Mouse (Mus musculus) adrenal gland, postnatal 10 days (tissue): ENCODE results near the gene Dhx33. TPM values are rescaled to one million over a fixed set of nuclear protein-coding genes. Genes with fewer than 3 reads are reported as not detected.
A peak's percentile ranks its signal among the peaks of the same experiment; 100 is the strongest.

ENCODE experiments used
- DNase-seq: peaks from one replicate; pipeline ENCODE4 v3.0.0; 2021; ENCODE audit warnings: mixed read lengths
- total RNA-seq, 2 experiments: library from RNA; stranded (reverse); gene quantifications; 2 replicates each; pipeline ENCODE4 v1.2.3; 2021

The Dhx33 gene
- total RNA-seq, 2 experiments from 2014 or later, result 25.2 to 25.6 TPM

DNA sequence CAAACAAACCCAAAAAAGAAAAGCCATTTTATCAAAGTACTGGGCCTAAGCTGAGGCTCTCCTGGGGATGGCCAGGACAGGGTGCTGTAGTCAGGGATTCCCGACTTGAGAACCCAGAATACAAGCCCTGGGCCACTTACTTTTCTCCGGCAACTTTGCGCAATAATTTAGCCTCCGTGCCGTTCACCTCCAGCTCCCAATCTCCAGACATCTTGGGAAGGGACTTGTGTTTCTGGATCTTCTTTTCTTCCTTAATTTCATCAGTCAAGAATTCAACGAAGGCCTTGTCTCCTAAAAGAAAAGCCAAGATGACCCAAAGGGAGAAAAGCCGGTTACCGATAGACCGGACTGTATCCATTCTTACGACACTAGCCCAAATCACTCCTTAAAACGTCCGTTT, 22.2 kb downstream of the Dhx33 start:
- DNase-seq, result no peak

DNA sequence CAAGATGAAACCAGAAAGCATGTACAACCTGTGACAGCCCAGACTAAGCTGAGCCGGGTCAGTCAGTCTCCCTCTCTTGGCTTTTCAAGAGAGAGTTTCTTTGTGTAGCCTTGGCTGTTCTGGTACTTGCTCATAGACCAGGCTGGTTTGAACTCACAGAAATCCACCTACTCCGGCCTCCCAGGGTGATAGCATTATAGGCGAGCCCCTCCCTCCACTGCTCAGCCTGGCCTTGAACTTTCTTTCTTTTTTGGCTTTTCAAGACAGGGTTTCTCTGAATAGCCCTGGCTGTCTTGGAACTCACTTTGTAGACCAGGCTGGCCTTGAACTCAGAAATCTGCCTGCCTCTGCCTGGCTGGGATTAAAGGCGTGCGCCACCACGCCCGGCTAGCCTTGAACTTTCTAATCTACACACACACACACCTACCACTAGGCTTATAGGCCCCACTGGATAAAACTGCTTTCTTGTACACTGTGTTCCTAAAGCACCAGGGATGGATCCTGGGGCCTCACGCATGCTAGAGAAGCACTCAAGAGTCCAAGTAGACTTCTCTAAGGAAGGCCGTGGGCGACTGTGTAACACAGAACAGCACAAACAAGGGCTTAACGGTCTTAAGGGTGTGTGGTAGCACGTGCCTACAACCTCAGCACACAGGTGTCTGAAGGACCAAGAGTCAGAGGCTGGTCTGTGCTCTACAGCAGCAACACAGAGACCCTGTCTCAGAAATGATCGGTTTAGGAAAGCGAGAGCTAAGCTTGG, 23.3 kb downstream of the Dhx33 start:
- no peak for DNase-seq

DNA sequence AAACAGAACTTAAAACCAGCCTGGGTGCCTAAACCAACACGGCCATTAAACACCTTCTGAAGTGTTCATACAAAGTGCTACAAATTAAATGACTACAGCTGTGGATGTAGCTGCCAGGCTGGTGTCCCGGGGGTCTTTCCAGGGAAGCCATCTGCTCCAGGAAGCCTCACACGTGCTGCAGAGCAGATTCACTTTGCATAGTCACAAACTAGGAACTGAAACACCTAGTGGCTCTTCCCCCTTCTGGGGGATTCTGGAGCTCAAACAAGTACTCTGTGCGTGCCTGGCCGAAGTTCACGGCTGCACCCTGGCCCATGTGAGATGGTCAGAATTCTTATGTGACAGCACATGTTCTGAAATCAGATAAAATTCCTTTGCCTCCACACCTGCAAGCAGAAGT, 24.0 kb downstream of the Dhx33 start:
- DNase-seq, result no peak

DNA sequence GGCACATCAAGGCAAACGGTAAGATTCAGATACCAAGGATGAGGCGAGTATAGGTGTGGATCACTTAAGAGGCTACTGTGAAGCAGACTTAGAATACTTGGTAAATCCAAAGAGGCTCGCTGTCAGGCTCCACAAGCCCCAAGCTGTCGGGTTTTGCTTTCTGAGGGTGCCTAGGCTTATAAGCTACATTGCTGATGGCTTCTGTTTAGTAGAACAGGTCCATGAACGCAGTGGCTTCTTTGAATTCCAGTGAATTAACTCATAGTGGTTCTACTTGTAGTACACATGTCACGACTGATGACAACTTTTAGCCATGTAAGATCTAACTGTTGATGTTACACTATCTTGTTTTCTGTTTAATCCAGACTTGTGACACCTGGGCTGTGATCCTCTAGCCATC, 26.9 kb downstream of the Dhx33 start:
- no peak for DNase-seq

DNA sequence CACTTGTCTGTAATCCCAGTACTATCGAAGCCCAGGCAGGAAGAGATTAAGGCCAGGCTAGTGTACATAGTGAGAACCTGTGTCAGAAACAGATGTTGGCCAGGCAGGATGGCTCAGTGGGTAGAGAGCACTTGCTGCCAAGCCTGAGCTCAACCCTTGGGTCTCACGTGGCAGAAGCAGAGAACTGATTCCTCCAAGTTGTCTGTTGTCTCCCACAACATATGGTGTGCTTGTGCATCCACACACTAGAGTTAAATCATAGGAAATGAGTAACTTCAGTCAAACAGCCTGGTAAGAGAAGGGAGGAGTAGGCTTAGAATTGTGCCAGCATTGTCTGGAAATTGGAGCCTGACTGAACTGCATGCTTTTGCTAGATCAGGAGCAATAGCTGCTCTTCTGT, 29.0 kb downstream of the Dhx33 start:
- no peak for DNase-seq

DNA sequence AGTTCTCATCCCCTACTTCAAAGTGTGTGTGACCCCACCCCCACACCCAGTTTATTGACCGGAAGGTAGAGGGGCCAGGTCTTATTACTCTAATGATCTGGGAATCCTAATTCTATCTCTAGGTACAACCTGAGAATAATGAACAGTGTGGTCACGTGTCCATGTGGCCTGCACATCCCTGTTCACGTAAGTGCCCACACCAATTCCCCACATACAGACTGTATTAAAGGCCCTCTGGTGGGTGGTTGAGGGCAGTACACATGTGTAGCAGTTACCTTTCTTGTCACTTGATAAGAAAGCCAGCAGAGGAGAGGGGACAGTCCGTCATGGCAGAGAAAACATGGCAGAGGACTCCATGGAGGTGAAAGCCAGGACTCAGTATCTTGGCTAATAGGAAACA, 30.3 kb downstream of the Dhx33 start:
- DNase-seq, result no peak

DNA sequence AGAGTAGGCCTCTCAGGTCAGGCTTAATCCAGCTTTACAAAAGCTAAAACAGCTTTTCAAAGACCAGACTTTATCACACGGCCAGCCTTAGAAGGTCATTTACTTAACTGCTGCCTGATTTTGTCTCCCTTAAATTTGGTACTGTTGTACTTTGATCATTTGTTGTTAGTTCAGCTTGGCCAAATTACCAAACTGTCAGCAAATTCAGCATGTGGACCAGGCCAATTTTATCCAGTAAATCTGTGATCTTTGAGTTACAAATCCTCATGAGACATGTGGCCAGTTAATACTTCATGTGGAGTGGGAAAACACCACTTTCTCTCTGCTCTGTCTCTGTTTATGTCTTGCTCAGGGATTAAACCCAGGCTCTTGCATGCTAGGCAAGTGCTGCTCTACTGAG, 31.7 kb downstream of the Dhx33 start:
- DNase-seq, result no peak

DNA sequence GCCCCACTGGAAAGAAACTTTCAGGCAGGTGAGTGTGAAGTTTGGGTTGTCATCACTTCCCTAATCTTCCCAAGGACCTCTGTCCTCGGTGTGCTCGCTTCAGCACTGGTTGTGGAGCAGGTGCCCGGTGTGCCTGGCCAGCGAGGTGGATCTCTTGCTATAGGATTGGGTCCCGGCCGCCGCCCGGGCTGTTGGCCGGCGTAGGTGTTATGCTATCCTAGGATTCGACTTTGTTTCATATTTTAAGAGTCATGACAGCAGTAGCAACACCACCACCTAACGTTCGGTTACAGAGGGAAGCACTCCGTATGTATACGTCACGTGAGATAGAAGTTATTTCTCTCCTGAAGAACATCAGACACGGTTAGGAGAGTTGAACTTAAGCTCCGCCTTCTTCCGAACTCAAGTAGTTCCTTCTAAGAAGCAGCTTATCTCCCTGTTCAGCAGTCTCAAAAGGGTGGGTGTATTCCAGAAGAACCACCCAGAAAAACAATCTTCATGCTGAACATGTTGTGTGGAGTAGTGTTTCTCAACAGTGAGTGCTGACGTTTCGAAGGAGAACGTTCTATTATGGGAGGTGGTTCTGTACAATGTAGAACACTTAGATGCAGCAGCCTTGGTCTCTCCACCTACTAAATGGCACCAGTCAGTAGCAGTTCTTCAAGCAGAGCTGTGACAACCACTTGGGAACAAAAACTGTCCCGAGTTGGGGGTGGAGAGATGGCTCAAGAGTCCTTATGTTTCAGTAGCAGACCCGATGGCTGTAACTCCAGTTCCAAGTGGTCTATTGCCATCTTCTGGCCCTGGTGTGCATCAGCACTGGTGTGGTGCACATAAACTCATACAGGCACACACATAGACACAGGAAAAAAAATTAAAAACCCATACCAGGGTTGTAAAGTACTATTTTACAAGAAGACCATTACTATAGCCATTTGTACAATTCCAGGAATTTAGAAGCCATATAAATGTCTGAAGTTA, 33.4 kb downstream of the Dhx33 start:
- no peak for DNase-seq

DNA sequence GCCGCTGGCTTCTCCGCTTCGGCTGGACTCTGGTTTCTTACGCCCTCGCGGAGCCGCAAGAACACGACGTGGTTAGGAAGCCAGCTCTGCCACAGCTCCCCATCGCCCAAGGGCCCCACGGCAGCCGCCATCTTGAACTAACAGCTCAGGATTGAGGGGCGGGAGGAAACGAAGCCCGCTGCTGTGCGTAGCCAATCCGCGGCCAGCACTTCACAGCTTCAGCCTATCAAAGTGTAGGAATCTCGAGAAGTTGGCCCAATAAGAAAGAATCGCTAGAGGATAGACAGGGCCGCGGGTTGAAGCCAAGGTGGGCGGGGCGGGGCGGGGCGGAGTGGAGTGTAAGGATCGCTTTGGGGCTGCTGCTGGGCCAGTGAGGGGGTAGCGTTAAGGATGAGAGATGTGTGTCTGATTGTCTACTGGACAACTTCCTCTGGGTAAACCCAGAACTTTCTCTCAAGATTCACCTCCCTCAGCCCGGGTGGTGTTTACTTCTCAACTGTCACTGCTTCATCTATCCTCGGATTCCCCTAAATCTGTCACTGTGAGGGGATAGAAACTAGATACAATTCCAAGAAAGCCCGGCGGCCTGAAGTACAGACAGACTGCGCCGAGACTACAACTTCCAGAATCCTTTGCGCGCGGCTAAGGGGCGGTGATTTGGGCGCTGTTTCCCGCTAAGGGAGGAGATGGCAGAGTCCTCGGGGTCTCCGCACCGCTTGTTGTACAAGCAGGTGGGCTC, 34.2 kb downstream of the Dhx33 start, which contains the start of the genes Nup88 and Rpain:
Gene Nup88, minus strand, starts transcription at position 153 of the 739 bp plus-strand sequence.
Gene Rpain, plus strand, starts transcription at position 393 of the 739 bp plus-strand sequence.
- DNase-seq, result peak; percentile 93

DNA sequence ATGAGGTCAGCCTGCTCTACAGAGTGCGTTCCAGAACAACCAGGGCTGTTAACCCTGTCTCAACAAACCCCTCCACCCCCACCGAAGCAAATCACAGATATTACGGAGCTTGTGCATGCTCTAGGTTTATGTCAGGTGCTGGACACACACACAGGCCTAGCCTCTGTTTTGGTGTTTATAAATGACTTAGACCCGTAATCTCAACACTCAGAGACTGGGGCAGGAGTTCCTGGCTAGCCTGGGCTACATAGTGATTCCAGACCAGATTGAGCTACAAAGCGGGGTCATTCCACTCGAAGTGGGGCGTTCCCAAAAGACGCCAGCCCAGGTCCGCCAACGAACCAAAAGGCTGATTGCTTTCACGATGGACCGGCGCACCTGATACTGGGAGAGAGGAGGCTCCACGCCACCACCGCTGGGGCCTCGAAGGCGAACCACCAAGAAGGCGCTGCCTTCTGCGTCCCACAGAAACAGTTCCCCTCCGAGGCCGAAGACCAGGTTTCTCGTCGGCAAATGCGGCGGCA, 34.9 kb downstream of the Dhx33 start:
- no peak for DNase-seq

DNA sequence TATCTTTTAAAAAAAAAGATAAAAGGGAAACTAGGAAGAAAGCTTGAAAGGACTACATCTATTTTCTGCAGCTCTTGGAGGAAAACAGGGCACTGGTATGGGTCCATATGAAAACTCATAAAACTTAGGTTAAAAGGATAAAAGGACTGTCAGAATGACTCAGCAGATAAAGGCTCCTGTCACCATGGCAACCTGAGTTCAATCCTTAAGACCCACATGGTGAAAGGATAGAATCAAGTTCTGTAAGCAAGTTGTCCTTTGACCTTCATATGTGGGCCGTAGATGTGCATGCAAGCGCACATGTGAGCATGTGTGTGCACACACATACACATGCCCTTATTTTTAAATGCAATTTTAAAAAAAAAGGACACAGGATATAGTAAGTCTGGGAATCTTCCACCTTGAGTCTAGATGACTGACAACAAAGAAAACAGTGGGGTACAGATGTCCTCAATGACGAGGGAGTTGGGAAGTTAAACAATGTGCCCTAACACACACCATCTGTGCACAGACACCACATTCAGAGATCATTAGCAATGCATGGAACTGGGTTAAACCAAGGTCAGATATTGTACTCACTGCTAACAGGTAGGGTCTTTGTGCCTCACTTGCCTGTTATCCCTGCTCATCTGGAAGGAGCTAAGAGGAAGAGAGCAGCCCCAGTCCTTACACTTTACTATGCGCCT, 39.9 kb downstream of the Dhx33 start:
- DNase-seq, result no peak

DNA sequence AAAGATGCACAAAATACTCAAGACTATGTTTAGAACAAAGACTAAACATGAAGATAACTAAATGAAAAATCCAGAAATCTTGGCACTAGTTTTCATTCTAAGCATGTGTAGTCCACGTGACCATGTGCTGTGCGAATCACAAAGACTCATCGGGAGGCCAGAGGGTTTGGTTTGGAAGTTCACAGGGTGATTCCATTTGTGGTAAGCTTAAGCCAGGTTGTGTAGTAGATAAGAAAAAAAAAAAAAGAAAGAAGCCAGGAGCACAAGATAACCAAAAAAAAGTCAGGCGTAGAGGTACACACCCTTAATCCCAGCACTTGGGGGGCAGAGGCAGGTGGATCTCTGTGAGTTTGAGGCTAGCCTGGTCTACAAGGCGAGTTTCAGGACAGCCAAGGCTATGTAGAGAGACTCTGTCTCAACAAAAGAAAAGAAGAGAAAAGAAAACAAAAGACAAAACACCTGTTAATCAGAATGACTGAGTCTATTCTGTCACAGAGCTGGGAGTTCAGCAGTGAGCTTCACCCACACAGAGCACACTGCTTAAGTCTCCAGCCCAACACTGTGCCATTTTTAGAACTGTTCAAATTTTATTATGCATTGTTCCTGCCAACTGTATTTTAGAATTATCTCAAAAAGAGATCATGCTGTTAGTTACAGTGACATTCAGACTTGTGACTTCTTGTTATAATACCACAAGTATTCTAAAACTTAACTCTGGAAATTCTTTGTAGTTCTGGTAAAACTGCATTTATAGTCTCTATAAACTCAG, 43.3 kb downstream of the Dhx33 start:
- no peak for DNase-seq

DNA sequence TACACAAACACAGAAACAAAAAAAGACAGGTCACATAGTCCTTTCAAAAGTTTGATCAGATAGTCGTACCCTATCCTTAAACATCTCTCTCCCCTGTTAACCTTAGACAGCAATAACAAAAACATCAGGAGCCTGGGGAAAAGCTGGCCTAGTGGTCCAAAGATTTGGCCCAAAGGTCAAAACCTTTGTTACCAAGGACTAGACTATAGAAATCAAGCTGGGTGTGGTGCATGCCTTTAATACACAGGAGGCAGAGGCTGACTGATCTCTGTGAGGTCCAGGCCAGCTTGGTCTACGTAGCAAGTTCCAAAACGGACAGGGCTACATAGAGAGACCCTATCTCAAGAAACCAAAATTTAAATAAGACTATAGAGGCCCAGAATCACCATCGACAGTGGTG, 49.5 kb downstream of the Dhx33 start:
- no peak for DNase-seq

DNA sequence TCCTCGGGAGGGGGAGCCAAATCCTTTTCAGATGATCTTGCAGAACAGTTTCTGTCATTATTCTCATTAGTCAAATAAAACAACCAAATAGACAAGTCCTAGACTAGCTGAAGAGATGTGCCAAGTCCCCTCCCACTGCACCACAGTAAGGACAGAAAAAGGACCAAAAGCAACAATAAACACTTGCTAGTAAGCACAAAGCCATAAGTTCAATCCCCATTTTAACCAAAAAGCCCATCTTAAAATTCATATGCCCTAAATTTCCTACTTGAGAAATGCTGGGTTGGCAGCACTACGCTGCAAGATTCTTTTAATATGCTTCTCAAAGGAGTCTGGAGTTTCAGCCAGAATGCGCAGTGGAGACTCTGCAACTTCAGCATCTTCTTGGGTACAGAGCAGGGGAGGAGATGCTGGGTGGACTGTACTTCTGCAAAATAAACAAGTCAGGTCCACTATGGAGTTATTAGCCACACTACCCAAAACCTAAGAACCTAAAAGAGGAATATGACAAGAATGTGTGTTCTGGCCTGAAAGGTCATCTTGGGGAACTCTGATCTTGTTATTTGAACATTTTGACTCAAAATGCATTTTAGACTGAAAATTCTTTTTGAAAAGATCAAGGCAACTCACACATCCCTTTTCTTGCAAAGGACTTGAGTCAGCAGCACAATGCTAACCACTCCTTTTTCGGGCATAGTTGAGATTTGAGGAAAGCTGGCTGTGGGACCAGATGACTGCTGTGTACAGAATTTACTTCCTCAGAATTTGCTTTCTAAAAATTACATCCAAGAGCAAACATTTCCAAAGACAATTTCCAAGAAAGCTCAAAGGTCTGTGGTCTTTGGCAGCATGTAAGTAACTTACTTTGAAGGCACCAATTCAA, 59.1 kb downstream of the Dhx33 start:
- DNase-seq, result no peak

DNA sequence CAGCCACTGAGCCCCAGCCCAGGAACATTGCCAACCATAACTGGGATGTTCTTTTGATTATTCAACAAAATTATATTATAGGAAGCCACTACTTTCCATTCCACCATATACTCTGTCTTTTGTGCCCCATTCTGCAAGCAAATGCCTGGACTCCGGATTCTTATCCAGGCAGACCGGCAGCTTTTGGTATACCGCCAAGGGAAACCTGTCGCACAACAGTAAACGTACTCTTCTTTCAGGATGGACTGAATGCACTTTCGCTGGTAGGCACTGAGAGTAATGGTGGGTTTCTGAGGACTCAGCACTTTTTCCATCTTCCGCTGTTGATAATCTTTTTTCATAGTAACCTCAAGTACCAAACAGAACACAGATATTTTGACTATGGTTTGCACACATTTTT, 60.6 kb downstream of the Dhx33 start:
- DNase-seq, result no peak

DNA sequence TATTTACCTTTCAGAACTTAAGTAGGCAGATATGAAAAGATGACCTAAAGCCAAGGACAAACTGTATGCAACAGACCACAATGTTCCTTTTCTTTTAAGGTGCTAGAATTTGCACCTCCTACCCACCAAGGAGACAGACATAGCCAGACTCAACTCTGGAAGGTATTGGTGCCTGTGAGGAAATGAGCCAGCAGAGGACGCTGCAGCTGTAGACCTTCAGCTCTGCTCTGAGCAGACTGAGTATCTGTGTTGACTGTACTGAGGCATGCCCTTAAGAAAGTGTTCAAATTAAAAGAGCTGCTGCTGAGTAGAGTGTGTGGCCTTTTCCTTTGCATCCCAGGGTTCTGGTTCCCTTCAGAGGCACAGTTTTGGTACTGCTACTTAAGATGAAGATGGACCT, 61.6 kb downstream of the Dhx33 start:
- no peak for DNase-seq

DNA sequence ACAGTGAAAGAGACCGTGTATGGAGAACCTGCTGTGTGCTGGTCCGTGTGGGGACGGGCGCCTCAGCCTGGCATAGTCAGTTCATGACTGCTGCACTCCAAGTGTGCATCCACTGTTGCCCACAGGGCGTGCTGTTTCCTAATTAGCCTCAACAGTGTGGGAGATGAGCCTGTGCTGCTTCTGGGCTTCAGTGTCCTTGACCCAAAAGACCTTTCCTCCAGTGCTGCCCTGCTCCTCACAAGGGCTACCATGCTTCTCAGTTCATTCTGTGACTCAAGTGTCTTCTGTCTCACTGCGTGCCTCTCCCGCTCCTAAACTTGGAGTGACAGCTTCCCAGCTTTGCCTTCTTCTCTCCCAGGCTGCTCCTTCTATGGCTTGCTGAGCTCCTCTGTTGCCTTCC, 68.9 kb downstream of the Dhx33 start:
- DNase-seq, result peak; percentile 20
